Comparison of ENCODE assay signal across 21 mouse cellular contexts in genomic region chr12:75901721-75902120, GRCm38 (mm10).
DNase-seq lines count a peak whose midpoint lies in the region; ATAC-seq and TF ChIP-seq lines count a peak whose summit lies in the region.
"Had no signal": no experiment of that assay in that cellular context is flagged by ENCODE, and none has a peak within 500 bp of the region (broad histone marks: within the 10 kb centered on the region; RNA-seq: fewer than 3 reads in every experiment).

No protein-coding gene starts in this region.

- TF ChIP-seq CTCF in intestine, postnatal 0 days (IDR thresholded peaks at IDR 0.05; ENCODE audit: low read depth) = peak; percentile 50
- peak; percentile 45 for TF ChIP-seq CTCF in lung, postnatal 0 days (IDR thresholded peaks at IDR 0.05)
- TF ChIP-seq CTCF in E14TG2a.4 (conservative IDR thresholded peaks at IDR 0.05; ENCODE audit: low read length) = peak; percentile 83

- ATAC-seq in intestine, postnatal 0 days = no peak
- no peak for ATAC-seq in intestine, embryonic 15.5 days
- ATAC-seq in lung, postnatal 0 days = no peak
- ATAC-seq: intestine, embryonic 16.5 days had no signal

- 97% methylated on average over 9 of the region's 9 CpGs for WGBS in intestine, postnatal 0 days
- 98% methylated on average over 9 of the region's 9 CpGs for WGBS in intestine, embryonic 15.5 days
- WGBS in lung, postnatal 0 days = over 99% methylated on average over 9 of the region's 9 CpGs

- no peaks in the 10 kb centered on the region for H3K9me3 ChIP-seq in intestine, postnatal 0 days (ENCODE audit: control insufficient read depth)
- no peaks in the 10 kb centered on the region for H3K9me3 ChIP-seq in intestine, embryonic 15.5 days
- H3K9me3 ChIP-seq in lung, postnatal 0 days (ENCODE audit: low read length) = no peaks in the 10 kb centered on the region
- no peaks in the 10 kb centered on the region for H3K9me3 ChIP-seq in E14TG2a.4 (ENCODE audit: low read length)
- H3K9me3 ChIP-seq: lung, embryonic 15.5 days; neural tube, embryonic 15.5 days; stomach, embryonic 15.5 days had no signal

- H3K27ac ChIP-seq in intestine, postnatal 0 days (ENCODE audit: low read depth, low read length) = no peak overlapping the region
- no peak overlapping the region for H3K27ac ChIP-seq in intestine, embryonic 15.5 days
- H3K27ac ChIP-seq in lung, postnatal 0 days (ENCODE audit: low read length) = no peak overlapping the region
- H3K27ac ChIP-seq: embryonic facial prominence, embryonic 10.5 days; heart, embryonic 13.5 days; limb, embryonic 12.5 days; lung, embryonic 15.5 days; neural tube, embryonic 15.5 days; stomach, embryonic 15.5 days had no signal

- no peak overlapping the region for H3K4me2 ChIP-seq in intestine, postnatal 0 days (replicated peaks; ENCODE audit: low read depth)
- no peak overlapping the region for H3K4me2 ChIP-seq in intestine, embryonic 15.5 days (replicated peaks)
- H3K4me2 ChIP-seq in lung, postnatal 0 days (replicated peaks; ENCODE audit: low read depth, low read length) = no peak overlapping the region
- H3K4me2 ChIP-seq: heart, embryonic 13.5 days; limb, embryonic 12.5 days; lung, embryonic 15.5 days; neural tube, embryonic 15.5 days; stomach, embryonic 15.5 days had no signal

- DNase-seq in lung, postnatal 0 days (ENCODE audit: low spot score) = no peak
- DNase-seq in lung, adult 18-20 months = no peak
- peak; percentile 62 for DNase-seq in ZHBTc4 (ENCODE audit: low read depth, low spot score)
- no peak for DNase-seq in ovary, postnatal 36 days (ENCODE audit: low spot score)
- DNase-seq in cerebellum, adult 9-10 months = no peak
- DNase-seq: cerebellum, postnatal 14 days; gastrocnemius, postnatal 25 days; layer of hippocampus, postnatal 36 days; right cerebral cortex, adult 18-20 months; thymus, postnatal 14 days had no signal

- H3K9ac ChIP-seq in intestine, postnatal 0 days (ENCODE audit: low read depth, low read length) = no peak overlapping the region
- H3K9ac ChIP-seq in intestine, embryonic 15.5 days = no peak overlapping the region
- no peak overlapping the region for H3K9ac ChIP-seq in lung, postnatal 0 days (replicated peaks; ENCODE audit: low read depth)
- H3K9ac ChIP-seq: heart, embryonic 13.5 days; limb, embryonic 12.5 days; lung, embryonic 15.5 days; neural tube, embryonic 15.5 days; stomach, embryonic 15.5 days had no signal

- H3K4me1 ChIP-seq in intestine, postnatal 0 days (replicated peaks; ENCODE audit: control insufficient read depth, insufficient read depth, low read length) = no peaks in the 10 kb centered on the region
- H3K4me1 ChIP-seq in intestine, embryonic 15.5 days (replicated peaks) = no peaks in the 10 kb centered on the region
- no peaks in the 10 kb centered on the region for H3K4me1 ChIP-seq in lung, postnatal 0 days (ENCODE audit: insufficient read depth, low read depth, low read length)
- no peaks in the 10 kb centered on the region for H3K4me1 ChIP-seq in E14TG2a.4 (replicated peaks; ENCODE audit: low read depth, low read length)
- H3K4me1 ChIP-seq: embryonic facial prominence, embryonic 10.5 days; limb, embryonic 12.5 days; lung, embryonic 15.5 days; neural tube, embryonic 15.5 days; stomach, embryonic 15.5 days had no signal

- H3K36me3 ChIP-seq in intestine, postnatal 0 days (ENCODE audit: control insufficient read depth, insufficient read depth) = peaks cover 20% of the 10 kb centered on the region
- H3K36me3 ChIP-seq in intestine, embryonic 15.5 days = no peaks in the 10 kb centered on the region
- peaks cover 18% of the 10 kb centered on the region; the same call in 1 of the 2 replicates for H3K36me3 ChIP-seq in lung, postnatal 0 days (ENCODE audit: insufficient read depth, low read length)
- no peaks in the 10 kb centered on the region for H3K36me3 ChIP-seq in E14TG2a.4 (ENCODE audit: insufficient read depth, low read length)

- no peaks in the 10 kb centered on the region for H3K27me3 ChIP-seq in intestine, postnatal 0 days (replicated peaks; ENCODE audit: control insufficient read depth, insufficient read depth, low read length)
- no peaks in the 10 kb centered on the region for H3K27me3 ChIP-seq in intestine, embryonic 15.5 days (replicated peaks)
- no peaks in the 10 kb centered on the region for H3K27me3 ChIP-seq in lung, postnatal 0 days (replicated peaks; ENCODE audit: insufficient read depth, low read length)
- H3K27me3 ChIP-seq in E14TG2a.4 (ENCODE audit: insufficient read depth, low read length) = no peaks in the 10 kb centered on the region
- H3K27me3 ChIP-seq: heart, embryonic 13.5 days; limb, embryonic 12.5 days; lung, embryonic 15.5 days; neural tube, embryonic 15.5 days; stomach, embryonic 15.5 days had no signal

- no peak for TF ChIP-seq EP300 in lung, postnatal 0 days (IDR thresholded peaks at IDR 0.05)

- H3K4me3 ChIP-seq in intestine, postnatal 0 days (ENCODE audit: low read depth, low read length) = no peak overlapping the region
- no peak overlapping the region for H3K4me3 ChIP-seq in intestine, embryonic 15.5 days (replicated peaks)
- H3K4me3 ChIP-seq in lung, postnatal 0 days (ENCODE audit: low read depth, low read length) = no peak overlapping the region
- no peak overlapping the region for H3K4me3 ChIP-seq in E14TG2a.4 (replicated peaks; ENCODE audit: low read length)
- H3K4me3 ChIP-seq: embryonic facial prominence, embryonic 10.5 days; erythroblast, embryonic 14.5 days; heart, embryonic 13.5 days; limb, embryonic 12.5 days; lung, embryonic 15.5 days; neural tube, embryonic 15.5 days; stomach, embryonic 15.5 days had no signal
